28 mouse cellular contexts compared by ENCODE assay signal in the genomic region with DNA sequence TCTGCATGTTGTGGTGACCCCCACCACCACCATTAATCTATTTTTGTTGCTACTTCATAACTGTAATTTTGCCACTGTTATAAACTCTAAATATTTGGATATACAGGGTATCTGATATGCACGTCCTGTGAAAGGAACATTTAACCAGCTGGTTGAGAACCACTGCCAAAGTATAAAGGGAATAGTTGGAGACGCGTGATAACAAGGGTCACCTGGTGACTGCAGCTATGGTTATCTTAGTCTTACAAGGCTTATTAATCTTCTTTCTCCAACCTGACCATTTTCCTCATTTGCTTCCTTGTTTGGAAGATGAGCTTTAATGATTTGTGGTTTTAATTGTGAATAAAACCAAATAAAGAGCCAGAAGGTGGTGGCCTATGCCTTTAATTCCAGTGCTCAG.
"Had no signal": no experiment of that assay in that cellular context is flagged by ENCODE, and none has a peak within 500 bp of the region (broad histone marks: within the 10 kb centered on the region; RNA-seq: fewer than 3 reads in every experiment).

No protein-coding gene starts in this region.

- H3K27me3 ChIP-seq: limb, embryonic 12.5 days; limb, embryonic 13.5 days; limb, embryonic 15.5 days; liver, embryonic 12.5 days; liver, embryonic 13.5 days; liver, embryonic 15.5 days; lung, embryonic 15.5 days; megakaryocyte, embryonic 14.5 days; midbrain, embryonic 12.5 days; midbrain, embryonic 13.5 days; midbrain, embryonic 15.5 days; neural tube, embryonic 12.5 days had no signal

- H3K4me3 ChIP-seq: limb, embryonic 10.5 days; limb, embryonic 12.5 days; limb, embryonic 13.5 days; limb, embryonic 15.5 days; liver, embryonic 12.5 days; liver, embryonic 13.5 days; liver, embryonic 15.5 days; lung, embryonic 15.5 days; megakaryocyte, embryonic 14.5 days; midbrain, embryonic 10.5 days; midbrain, embryonic 12.5 days; midbrain, embryonic 13.5 days; midbrain, embryonic 15.5 days; myocyte; neural tube, embryonic 12.5 days had no signal

- H3K27ac ChIP-seq: limb, embryonic 10.5 days; limb, embryonic 12.5 days; limb, embryonic 13.5 days; limb, embryonic 15.5 days; liver, embryonic 12.5 days; liver, embryonic 13.5 days; liver, embryonic 14.5 days; liver, embryonic 15.5 days; lung, embryonic 15.5 days; macrophage; midbrain, embryonic 10.5 days; midbrain, embryonic 12.5 days; midbrain, embryonic 13.5 days; midbrain, embryonic 15.5 days; neural tube, embryonic 12.5 days had no signal

- H3K9me3 ChIP-seq: limb, embryonic 10.5 days; limb, embryonic 12.5 days; limb, embryonic 13.5 days; limb, embryonic 15.5 days; liver, embryonic 12.5 days; liver, embryonic 13.5 days; liver, embryonic 15.5 days; lung, embryonic 15.5 days; megakaryocyte, embryonic 14.5 days; midbrain, embryonic 10.5 days; midbrain, embryonic 12.5 days; midbrain, embryonic 13.5 days; midbrain, embryonic 15.5 days; neural tube, embryonic 12.5 days had no signal

- DNase-seq: left cerebral cortex, postnatal 4 days; liver; liver, embryonic 13.5 days; liver, postnatal 0 days; lung, adult 18-20 months; lung, adult 2 months; lung, embryonic 14.5 days; lung, postnatal 10 days; lung, postnatal 14 days; lung, postnatal 36 days; lung, postnatal 4 days; midbrain, embryonic 14.5 days had no signal

- H3K9ac ChIP-seq: limb, embryonic 12.5 days; limb, embryonic 13.5 days; limb, embryonic 15.5 days; liver, embryonic 12.5 days; liver, embryonic 13.5 days; liver, embryonic 14.5 days; liver, embryonic 15.5 days; liver, postnatal 0 days; lung, embryonic 14.5 days; lung, embryonic 15.5 days; midbrain, embryonic 12.5 days; midbrain, embryonic 13.5 days; midbrain, embryonic 15.5 days; neural tube, embryonic 12.5 days had no signal
